Mouse (Mus musculus) hindbrain, embryonic 11.5 days (tissue): ENCODE results near the gene Fam228b. TPM values are rescaled to one million over a fixed set of nuclear protein-coding genes. Genes with fewer than 3 reads are reported as not detected.
"Not testable (repeated sequence)": the region's sequence is repeated elsewhere in the genome, so short reads cannot be mapped to it uniquely, and the experiment has no call there.

Source experiments
- ATAC-seq: fragments of 200-750 bp; cut with Nextera tagmentation; 2 replicates; pipeline ENCODE4 v1.8.0; 2017; ENCODE audit warnings: mild to moderate bottlenecking, moderate TSS enrichment, moderate library complexity; ENCODE audit not compliant: low FRiP score
- DNase-seq: peaks from one replicate; pipeline ENCODE4 v3.0.0-alpha.2; 2015; ENCODE audit warnings: low spot score
- H3K27ac ChIP-seq: fragments of 300-500 bp; sonication (generic); 2 replicates; pipeline ENCODE4 v1.5.1; 2014; ENCODE audit warnings: mild to moderate bottlenecking, low read depth, low read length
- H3K27me3 ChIP-seq: fragments of 300-500 bp; sonication (generic); 2 replicates; pipeline ENCODE4 v1.6.1; 2014; ENCODE audit warnings: mild to moderate bottlenecking, low read length, moderate library complexity, mixed read lengths; ENCODE audit not compliant: control insufficient read depth, insufficient read depth
- H3K36me3 ChIP-seq: fragments of 300-500 bp; sonication (generic); 2 replicates; pipeline ENCODE4 v1.6.1; 2014; ENCODE audit warnings: mild to moderate bottlenecking, low read length, moderate library complexity, mixed read lengths; ENCODE audit not compliant: control insufficient read depth, insufficient read depth
- H3K4me1 ChIP-seq: fragments of 300-500 bp; sonication (generic); replicated peaks from 2 replicates; pipeline ENCODE4 v1.6.1; 2014; ENCODE audit warnings: low read length, mixed read lengths; ENCODE audit not compliant: control insufficient read depth, insufficient read depth
- H3K4me2 ChIP-seq: fragments of 300-500 bp; sonication (generic); replicated peaks from 2 replicates; pipeline ENCODE4 v1.6.1; 2014; ENCODE audit warnings: mild to moderate bottlenecking, low read depth, low read length
- H3K4me3 ChIP-seq: fragments of 300-500 bp; sonication (generic); 2 replicates; pipeline ENCODE4 v1.5.1; 2014; ENCODE audit warnings: low read depth, low read length
- H3K9ac ChIP-seq: fragments of 300-500 bp; sonication (generic); 2 replicates; pipeline ENCODE4 v1.6.1; 2014; ENCODE audit warnings: low read depth, low read length
- H3K9me3 ChIP-seq: fragments of 300-500 bp; sonication (generic); 2 replicates; pipeline ENCODE4 v1.6.1; 2016; ENCODE audit warnings: low read length; ENCODE audit not compliant: control insufficient read depth
- WGBS: fragments of 180-500 bp; shearing (Covaris S2); extraction: QIAGEN DNeasy Blood & Tissue Kit; methylation state at CpG from one replicate; pipeline ENCODE4 v1.1.7; 2014; 5-methylcytosine and 5-hydroxymethylcytosine counted together
- polyA plus RNA-seq: library from polyadenylated mRNA; unstranded; fragments of >200 nt; fragmentation: Nextera tagmentation; extraction: Ambion mirVana; gene quantifications from 2 replicates; pipeline ENCODE4 v1.2.1, GENCODE M21; 2014

Gene Fam228b
- polyA plus RNA-seq, 1 experiment from 2014 or later, result 2.9 TPM

- H3K4me1 ChIP-seq, result no peaks in the 10 kb centered on the region
- H3K9me3 ChIP-seq, result no peaks in the 10 kb centered on the region
- ATAC-seq (no peak), DNase-seq (no peak)
- H3K4me3 ChIP-seq, result peak overlapping the region; percentile 57
- H3K27ac ChIP-seq, result peak overlapping the region; percentile 89
- peak overlapping the region; percentile 54 for H3K4me2 ChIP-seq
- WGBS, result 21% methylated on average over 13 of the region's 13 CpGs
- H3K9ac ChIP-seq, result peak overlapping the region; percentile 91
- H3K36me3 ChIP-seq, result no peaks in the 10 kb centered on the region
- no peaks in the 10 kb centered on the region for H3K27me3 ChIP-seq
These were observed 261 bp upstream of the Fam228b start for GRCm38 (mm10) chr12:4769333-4769723.

GRCm38 (mm10) chr12:4757060-4757459 lies 12.0 kb downstream of the Fam228b start:
- DNase-seq (no peak), ATAC-seq (no peak)
- H3K9ac ChIP-seq, result no peak overlapping the region
- no peak overlapping the region for H3K4me2 ChIP-seq
- no peaks in the 10 kb centered on the region for H3K27me3 ChIP-seq
- no peaks in the 10 kb centered on the region for H3K4me1 ChIP-seq
- H3K4me3 ChIP-seq, result no peak overlapping the region
- no peak overlapping the region for H3K27ac ChIP-seq
- WGBS, result 90% methylated on average over 1 of the region's 1 CpGs
- no peaks in the 10 kb centered on the region for H3K9me3 ChIP-seq
- H3K36me3 ChIP-seq, result no peaks in the 10 kb centered on the region

- H3K4me2 ChIP-seq, H3K36me3 ChIP-seq, DNase-seq, H3K4me1 ChIP-seq, H3K9me3 ChIP-seq, H3K4me3 ChIP-seq, H3K27me3 ChIP-seq, H3K9ac ChIP-seq, H3K27ac ChIP-seq, ATAC-seq: not testable (repeated sequence)
- whole genome bisulfite sequencing, result 90% methylated on average over 4 of the region's 4 CpGs
These were observed 14.6 kb downstream of the Fam228b start for GRCm38 (mm10) chr12:4754451-4754850.

- Histone ChIP-seq H3K27ac (no peak overlapping the region), H3K4me1 (no peaks in the 10 kb centered on the region), H3K9me3 (no peaks in the 10 kb centered on the region), H3K27me3 (no peaks in the 10 kb centered on the region), H3K36me3 (no peaks in the 10 kb centered on the region), H3K4me3 (no peak overlapping the region), H3K9ac (no peak overlapping the region), H3K4me2 (no peak overlapping the region)
- ATAC-seq (no peak), DNase-seq (no peak)
- 91% methylated on average over 10 of the region's 10 CpGs for WGBS
These were observed 24.6 kb downstream of the Fam228b start for GRCm38 (mm10) chr12:4744486-4744885.

- H3K36me3 ChIP-seq, result no peaks in the 10 kb centered on the region
- ATAC-seq (no peak), DNase-seq (no peak)
- H3K9ac ChIP-seq, result no peak overlapping the region
- no peak overlapping the region for H3K4me2 ChIP-seq
- H3K4me3 ChIP-seq, result no peak overlapping the region
- H3K27ac ChIP-seq, result no peak overlapping the region
- H3K9me3 ChIP-seq, result no peaks in the 10 kb centered on the region
- H3K4me1 ChIP-seq, result no peaks in the 10 kb centered on the region
- no peaks in the 10 kb centered on the region for H3K27me3 ChIP-seq
- 84% methylated on average over 3 of the region's 3 CpGs for WGBS
These were observed 26.9 kb downstream of the Fam228b start for GRCm38 (mm10) chr12:4742183-4742582.

GRCm38 (mm10) chr12:4740823-4741222 lies 28.2 kb downstream of the Fam228b start:
- ATAC-seq (no peak), DNase-seq (no peak)
- Histone ChIP-seq H3K9me3 (no peaks in the 10 kb centered on the region), H3K9ac (no peak overlapping the region), H3K27me3 (no peaks in the 10 kb centered on the region), H3K4me3 (no peak overlapping the region), H3K4me2 (no peak overlapping the region), H3K36me3 (no peaks in the 10 kb centered on the region), H3K4me1 (no peaks in the 10 kb centered on the region), H3K27ac (no peak overlapping the region)
- WGBS, result 71% methylated on average over 7 of the region's 7 CpGs

- Histone ChIP-seq H3K27ac (no peak within 1 kb of the TSS), H3K9me3 (no peaks in the 10 kb centered on the region)
- DNase-seq, result no peak
These were observed 31.0 kb downstream of the Fam228b start, which contains the start of gene Fam228a for GRCm38 (mm10) chr12:4738031-4738576. Gene Fam228a, minus strand, starts transcription at chr12:4738430.

GRCm38 (mm10) chr12:4732332-4732731 lies 36.7 kb downstream of the Fam228b start:
- ATAC-seq (no peak), DNase-seq (no peak)
- H3K4me3 ChIP-seq, result no peak overlapping the region
- no peaks in the 10 kb centered on the region for H3K36me3 ChIP-seq
- no peak overlapping the region for H3K27ac ChIP-seq
- H3K4me2 ChIP-seq, result no peak overlapping the region
- H3K9ac ChIP-seq, result no peak overlapping the region
- H3K4me1 ChIP-seq, result no peaks in the 10 kb centered on the region
- no peaks in the 10 kb centered on the region for H3K27me3 ChIP-seq
- WGBS, result 75% methylated on average over 4 of the region's 4 CpGs
- no peaks in the 10 kb centered on the region for H3K9me3 ChIP-seq

More at GRCm38 (mm10) chr12:4738031-4738576, 31.0 kb downstream of the Fam228b start, which contains the start of gene Fam228a:
- no peaks in the 10 kb centered on the region for H3K4me1 ChIP-seq
- H3K9ac ChIP-seq, result no peak within 1 kb of the TSS
- 76% methylated on average over 18 of the region's 18 CpGs for WGBS
- no peaks in the 10 kb centered on the region for H3K27me3 ChIP-seq
- no peak within 1 kb of the TSS for H3K4me2 ChIP-seq
- ATAC-seq, result no peak
- no peaks in the 10 kb centered on the region for H3K36me3 ChIP-seq
- no peak within 1 kb of the TSS for H3K4me3 ChIP-seq

- no peaks in the 10 kb centered on the region for H3K4me1 ChIP-seq
- no peak overlapping the region for H3K9ac ChIP-seq
- H3K9me3 ChIP-seq, result no peaks in the 10 kb centered on the region
- no peak overlapping the region for H3K4me3 ChIP-seq
- no peak overlapping the region for H3K4me2 ChIP-seq
- H3K36me3 ChIP-seq, result no peaks in the 10 kb centered on the region
- no peaks in the 10 kb centered on the region for H3K27me3 ChIP-seq
- DNase-seq (no peak), ATAC-seq (no peak)
- 72% methylated on average over 4 of the region's 4 CpGs for WGBS
- H3K27ac ChIP-seq, result no peak overlapping the region
These were observed 37.4 kb downstream of the Fam228b start for GRCm38 (mm10) chr12:4731629-4732028.
